ENCODE assay signal across 1 mouse cellular context in the genomic region with DNA sequence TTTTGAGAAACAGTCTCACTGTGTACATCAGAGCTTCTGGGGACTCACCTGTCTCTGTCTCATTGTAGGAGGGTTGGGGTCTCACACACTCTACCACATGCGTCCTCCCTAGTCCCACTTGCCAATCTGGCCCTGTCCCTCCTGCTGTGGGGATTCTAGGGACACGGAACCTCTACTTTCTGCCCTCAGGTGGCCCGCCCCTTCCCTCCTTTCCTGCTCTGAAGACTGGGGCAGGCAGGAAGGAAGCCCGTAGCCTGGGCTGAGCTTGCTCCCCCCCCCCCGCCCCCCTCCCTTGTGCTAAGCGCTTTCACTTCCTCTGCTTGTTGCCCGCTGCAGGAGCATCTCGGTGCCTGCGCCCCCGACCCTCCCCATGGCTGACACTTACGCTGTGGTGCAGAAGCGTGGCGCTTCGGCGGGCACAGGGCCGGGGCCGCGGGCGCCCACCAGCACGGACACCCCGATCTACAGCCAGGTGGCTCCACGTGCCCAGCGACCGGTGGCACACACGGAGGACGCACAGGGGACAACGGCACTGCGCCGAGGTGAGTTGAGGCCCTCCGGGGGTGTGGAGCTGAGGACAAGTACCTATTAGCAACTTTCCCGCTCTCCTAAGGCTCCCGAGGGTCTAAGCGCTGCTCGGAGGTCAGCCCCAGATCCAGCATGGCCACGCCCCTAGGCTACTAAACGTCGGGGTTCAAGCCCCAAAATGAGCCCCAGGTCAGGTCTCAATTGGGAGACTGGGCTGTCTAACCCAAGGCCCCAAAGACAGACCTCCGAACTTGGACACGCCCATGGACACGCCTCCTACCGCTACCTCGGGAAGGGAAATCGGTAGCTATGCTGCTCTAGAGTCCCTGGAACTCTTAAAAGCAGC.
TF ChIP-seq lines count a peak whose summit lies in the region.

No protein-coding gene starts in this region.

TF ChIP-seq in ES-E14, 5 proteins besides CTCF, POLR2A, EP300 and RAD21:
- TF ChIP-seq ZNF384 (IDR thresholded peaks at IDR 0.05; ENCODE audit: low read depth, low read length) (no peak), CHD2 (IDR thresholded peaks at IDR 0.05; ENCODE audit: low read depth, low read length) (no peak), MAFK (IDR thresholded peaks at IDR 0.05; ENCODE audit: insufficient read depth, low read depth, low read length) (no peak), ZC3H11A (IDR thresholded peaks at IDR 0.05; ENCODE audit: borderline replicate concordance, low read depth, low read length) (no peak), HCFC1 (IDR thresholded peaks at IDR 0.05; ENCODE audit: borderline replicate concordance, insufficient read depth, low read length) (no peak)
